Mouse (Mus musculus): ENCODE data around the gene Il7r.

Il7r gene

DNA sequence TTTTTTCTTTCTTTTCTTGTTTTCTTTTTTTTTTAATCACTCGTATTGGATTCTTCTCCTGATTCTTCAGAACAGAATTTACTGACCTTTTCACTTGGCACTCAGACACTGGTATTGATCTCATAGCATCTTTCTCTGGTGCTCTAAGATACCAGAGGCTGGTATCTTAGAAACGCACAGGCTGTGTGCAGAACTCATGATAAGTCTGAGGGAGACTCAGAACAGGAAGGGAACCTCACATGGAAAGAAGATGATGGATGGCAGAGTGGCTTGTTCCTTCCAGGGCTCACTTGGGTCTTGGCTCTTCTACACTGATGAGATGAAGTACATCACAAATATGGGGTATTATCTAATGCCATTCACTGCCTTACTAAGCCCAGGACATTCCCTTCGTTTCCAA lies 57.4 kb downstream of the Il7r start:
- in situ Hi-C loops (cut with MboI, MseI), result no loop called here

GRCm38 (mm10) chr15:9472167-9472566 lies 57.8 kb downstream of the Il7r start:
- in situ Hi-C loops (cut with MboI, MseI), result no loop called here

- in situ Hi-C loops (cut with MboI, MseI), result no loop called here
These were observed 58.8 kb downstream of the Il7r start for GRCm38 (mm10) chr15:9471053-9471685.

- in situ Hi-C loops (cut with MboI, MseI), result loop anchor here (5.0 kb wide), 2 partner anchors 58 to 113 kb away; no protein-coding TSS in a partner anchor
These were observed 65.9 kb downstream of the Il7r start for GRCm38 (mm10) chr15:9464039-9464438.

DNA sequence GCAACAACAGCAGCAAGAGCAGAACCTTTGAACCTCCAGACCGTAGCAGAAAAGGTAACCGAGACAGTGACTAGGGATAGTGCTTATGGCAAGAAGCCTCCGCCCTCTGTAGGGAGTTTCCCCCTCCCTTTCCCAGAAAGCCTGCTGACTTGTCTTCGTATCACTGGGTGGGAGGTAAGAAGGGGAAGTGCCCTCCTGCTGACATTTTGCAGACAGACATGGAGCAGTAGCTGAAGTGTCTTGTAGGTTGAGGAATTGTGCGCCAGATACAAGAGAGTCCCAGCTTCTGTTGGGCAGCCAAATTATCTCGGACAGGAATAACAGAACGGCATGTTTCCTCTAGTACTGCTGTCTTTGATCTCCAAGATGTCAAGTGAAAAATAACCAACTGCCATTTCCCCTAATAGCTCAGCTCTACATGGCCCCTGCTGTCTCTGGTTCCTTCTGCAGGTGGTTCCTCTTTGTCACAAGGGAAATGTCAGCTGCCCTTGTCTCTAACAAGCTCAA lies 66.4 kb downstream of the Il7r start:
- in situ Hi-C loops (cut with MboI, MseI), result loop anchor here (5.0 kb wide), 2 partner anchors 59 to 114 kb away; no protein-coding TSS in a partner anchor

Data from T-helper 1 cell (primary cell).